Mouse (Mus musculus): ENCODE data around the gene Zkscan1.

DNA sequence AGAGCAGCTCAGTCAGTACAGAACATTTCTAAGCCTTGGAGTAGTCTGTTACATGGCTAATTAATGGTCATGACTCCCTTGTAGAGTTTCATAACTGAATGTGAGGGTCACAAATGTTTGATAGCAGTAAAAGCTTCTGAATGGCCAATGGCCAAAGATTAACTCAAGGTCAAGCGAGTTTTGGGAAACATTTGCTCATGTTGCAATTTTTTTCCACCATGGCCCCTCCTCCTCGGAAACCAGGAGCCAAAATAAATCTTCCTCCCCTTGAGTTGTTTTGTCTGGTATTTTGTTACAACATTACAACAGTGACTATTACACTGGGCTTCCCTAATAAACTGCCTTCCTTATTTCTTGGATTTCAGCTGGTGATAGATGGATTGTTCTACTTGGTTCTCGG, 9.2 kb upstream of the Zkscan1 start:
- TF ChIP-seq CTCF (IDR thresholded peaks at IDR 0.05; ENCODE audit: borderline replicate concordance, extremely low read depth, insufficient read depth, insufficient read length) (no peak), POLR2A (IDR thresholded peaks at IDR 0.05; ENCODE audit: borderline replicate concordance, extremely low read depth, insufficient read depth, insufficient read length, poor library complexity, severe bottlenecking) (no peak)

Measured in brain, embryonic 14.5 days (tissue).